Mouse (Mus musculus): Measurements from ENCODE around the gene Strn4. TPM values are rescaled to one million over a fixed set of nuclear protein-coding genes. Genes with fewer than 3 reads are reported as not detected.

Gene Strn4
- total and polyA plus RNA-seq, 3 experiments, result 55.8 to 93.5 TPM; not detected in 1

DNA sequence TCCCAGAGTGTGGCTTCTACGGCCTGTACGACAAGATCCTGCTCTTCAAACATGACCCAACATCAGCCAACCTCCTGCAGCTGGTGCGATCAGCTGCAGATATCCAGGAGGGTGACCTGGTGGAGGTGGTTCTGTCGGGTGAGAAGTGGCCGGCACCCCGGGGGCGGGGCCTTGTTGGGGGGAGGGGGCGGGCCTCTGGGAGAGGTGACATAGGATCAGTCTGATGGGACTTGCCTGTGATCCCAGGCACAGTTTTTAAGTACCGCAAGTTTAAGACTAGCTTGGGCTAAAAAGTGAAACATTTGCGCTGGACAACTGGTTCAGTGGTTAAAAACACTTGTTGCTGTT is 30.1 kb downstream of the Strn4 start:
- H3K36me3 ChIP-seq (ENCODE audit: control insufficient read depth in 1 of 2, insufficient read depth in 2 of 2, low read length in 2 of 2), result 0 out of 4 replicates have a peak, but pooled peaks cover 0 to 2% of the 10 kb centered on the region in 2 experiments
- H3K27me3 ChIP-seq (ENCODE audit: control insufficient read depth in 1 of 2, insufficient read depth in 2 of 2, low read length in 2 of 2), result no peaks in the 10 kb centered on the region
- peaks cover 0 to 5% of the 10 kb centered on the region in 2 experiments; a peak in 3 of 4 replicates for H3K4me1 ChIP-seq (ENCODE audit: control insufficient read depth in 1 of 2, insufficient read depth in 2 of 2, low read length in 2 of 2)
- peak overlapping the region; percentile 81 for H3K9ac ChIP-seq (ENCODE audit: control insufficient read depth, low read depth, low read length, poor library complexity, severe bottlenecking)
- no peaks in the 10 kb centered on the region for H3K9me3 ChIP-seq (replicated peaks; ENCODE audit: insufficient read depth, low read length)
- peak overlapping the region; percentile 72 to 100 for H3K4me3 ChIP-seq (ENCODE audit: control insufficient read depth in 1 of 2, insufficient read depth in 1 of 2, low read depth in 2 of 2, low read length in 2 of 2)
- H3K27ac ChIP-seq (ENCODE audit: control insufficient read depth, low read depth, low read length), result no peak overlapping the region
- DNase-seq (ENCODE audit: low read depth, low spot score), result peak; percentile 45
- peaks cover 5% of the 10 kb centered on the region; the same call in 1 of the 2 replicates for H3K79me2 ChIP-seq (ENCODE audit: control insufficient read depth, insufficient read depth, low read length, poor library complexity)
- TF ChIP-seq MAFK (IDR thresholded peaks at IDR 0.05; ENCODE audit: borderline replicate concordance, low read depth, low read length) (no peak), TBP (IDR thresholded peaks at IDR 0.05; ENCODE audit: low read depth, low read length) (no peak), MAX (IDR thresholded peaks at IDR 0.05; ENCODE audit: low read length) (no peak)

DNA sequence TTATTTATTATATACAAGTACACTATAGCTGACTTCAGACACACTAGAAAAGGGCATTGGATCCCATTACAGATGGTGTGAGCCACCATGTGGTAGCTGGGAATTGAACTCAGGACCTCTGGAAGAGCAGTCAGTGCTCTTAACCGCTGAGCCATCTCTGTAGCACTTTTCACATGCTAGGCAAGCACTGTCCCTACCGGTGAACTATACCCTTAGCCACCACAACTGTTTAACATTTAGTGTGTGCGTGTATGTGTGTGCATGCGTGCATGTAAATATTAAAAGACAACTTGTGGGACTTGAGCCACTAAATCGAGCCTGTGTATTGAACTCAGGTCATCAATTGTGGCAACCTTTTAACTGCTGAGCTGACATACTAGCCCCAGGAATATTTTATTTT is 31.1 kb downstream of the Strn4 start:
- no peak overlapping the region for H3K9ac ChIP-seq (ENCODE audit: control insufficient read depth, low read depth, low read length, poor library complexity, severe bottlenecking)
- H3K4me3 ChIP-seq (ENCODE audit: control insufficient read depth in 1 of 2, insufficient read depth in 1 of 2, low read depth in 2 of 2, low read length in 2 of 2), result no peak overlapping the region
- DNase-seq (ENCODE audit: low read depth, low spot score), result no peak
- peaks cover 0 to 5% of the 10 kb centered on the region in 2 experiments; a peak in 3 of 4 replicates for H3K4me1 ChIP-seq (ENCODE audit: control insufficient read depth in 1 of 2, insufficient read depth in 2 of 2, low read length in 2 of 2)
- TF ChIP-seq USF2 (IDR thresholded peaks at IDR 0.05; ENCODE audit: borderline replicate concordance in 1 of 2, insufficient read depth in 1 of 2, low read depth in 1 of 2, low read length in 2 of 2) (no peak), TBP (IDR thresholded peaks at IDR 0.05; ENCODE audit: low read depth, low read length) (peak; percentile 82)
- H3K27ac ChIP-seq (ENCODE audit: control insufficient read depth, low read depth, low read length), result no peak overlapping the region
- 0 out of 4 replicates have a peak, but pooled peaks cover 0 to 2% of the 10 kb centered on the region in 2 experiments for H3K36me3 ChIP-seq (ENCODE audit: control insufficient read depth in 1 of 2, insufficient read depth in 2 of 2, low read length in 2 of 2)
- no peaks in the 10 kb centered on the region for H3K27me3 ChIP-seq (ENCODE audit: control insufficient read depth in 1 of 2, insufficient read depth in 2 of 2, low read length in 2 of 2)
- H3K9me3 ChIP-seq (replicated peaks; ENCODE audit: insufficient read depth, low read length), result no peaks in the 10 kb centered on the region
- H3K79me2 ChIP-seq (ENCODE audit: control insufficient read depth, insufficient read depth, low read length, poor library complexity), result peaks cover 5% of the 10 kb centered on the region; the same call in 1 of the 2 replicates

DNA sequence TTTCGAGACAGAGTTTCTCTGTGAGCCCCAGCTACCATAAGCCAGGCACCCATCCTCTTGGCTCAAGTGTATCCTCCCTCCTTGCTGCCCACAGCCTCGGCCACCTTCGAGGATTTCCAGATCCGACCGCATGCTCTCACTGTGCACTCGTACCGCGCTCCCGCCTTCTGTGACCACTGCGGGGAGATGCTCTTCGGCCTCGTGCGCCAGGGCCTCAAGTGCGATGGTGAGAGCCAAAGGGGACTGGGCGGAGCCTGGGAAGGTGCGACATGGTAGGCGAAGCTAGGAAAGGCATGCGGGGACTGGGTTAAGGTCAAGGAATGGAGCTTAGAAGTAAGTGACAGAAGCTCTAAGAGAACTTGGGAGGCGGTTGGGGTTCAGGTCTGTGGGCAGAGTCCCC is 31.8 kb downstream of the Strn4 start:
- no peak overlapping the region for H3K4me3 ChIP-seq (ENCODE audit: control insufficient read depth in 1 of 2, insufficient read depth in 1 of 2, low read depth in 2 of 2, low read length in 2 of 2)
- peaks cover 5% of the 10 kb centered on the region; the same call in 1 of the 2 replicates for H3K79me2 ChIP-seq (ENCODE audit: control insufficient read depth, insufficient read depth, low read length, poor library complexity)
- H3K9ac ChIP-seq (ENCODE audit: control insufficient read depth, low read depth, low read length, poor library complexity, severe bottlenecking), result no peak overlapping the region
- TF ChIP-seq GABPA (IDR thresholded peaks at IDR 0.05; ENCODE audit: low read depth, low read length) (no peak), SMC3 (IDR thresholded peaks at IDR 0.05; ENCODE audit: low read depth, low read length) (no peak), BHLHE40 (IDR thresholded peaks at IDR 0.05; ENCODE audit: borderline replicate concordance, low read depth, low read length) (no peak), ZC3H11A (IDR thresholded peaks at IDR 0.05; ENCODE audit: low read depth, low read length) (no peak), RCOR1 (IDR thresholded peaks at IDR 0.05; ENCODE audit: low read depth, low read length) (no peak), E2F4 (IDR thresholded peaks at IDR 0.05; ENCODE audit: borderline replicate concordance, low read depth, low read length) (no peak), TCF12 (IDR thresholded peaks at IDR 0.05; ENCODE audit: low read depth, low read length) (no peak), TBP (IDR thresholded peaks at IDR 0.05; ENCODE audit: low read depth, low read length) (no peak), UBTF (IDR thresholded peaks at IDR 0.05; ENCODE audit: borderline replicate concordance, insufficient read depth, low read depth, low read length) (no peak), MAZ (IDR thresholded peaks at IDR 0.05; ENCODE audit: low read depth, low read length) (no peak), ETS1 (IDR thresholded peaks at IDR 0.05; ENCODE audit: low read depth, low read length) (no peak), KAT2A (conservative IDR thresholded peaks at IDR 0.05; ENCODE audit: low read depth, low read length) (no peak), NELFE (IDR thresholded peaks at IDR 0.05; ENCODE audit: low read depth, low read length) (no peak), HCFC1 (IDR thresholded peaks at IDR 0.05; ENCODE audit: low read depth, low read length) (no peak), MYB (IDR thresholded peaks at IDR 0.05; ENCODE audit: low read depth, low read length) (no peak), NRF1 (IDR thresholded peaks at IDR 0.05; ENCODE audit: insufficient read depth, low read depth, low read length, poor library complexity, severe bottlenecking) (no peak)
- 0 out of 4 replicates have a peak, but pooled peaks cover 0 to 2% of the 10 kb centered on the region in 2 experiments for H3K36me3 ChIP-seq (ENCODE audit: control insufficient read depth in 1 of 2, insufficient read depth in 2 of 2, low read length in 2 of 2)
- no peaks in the 10 kb centered on the region; a peak in 1 of 4 replicates for H3K4me1 ChIP-seq (ENCODE audit: control insufficient read depth in 1 of 2, insufficient read depth in 2 of 2, low read length in 2 of 2)
- H3K27me3 ChIP-seq (ENCODE audit: control insufficient read depth in 1 of 2, insufficient read depth in 2 of 2, low read length in 2 of 2), result no peaks in the 10 kb centered on the region
- no peak for DNase-seq (ENCODE audit: low read depth, low spot score)
- no peak overlapping the region for H3K27ac ChIP-seq (ENCODE audit: control insufficient read depth, low read depth, low read length)
- H3K9me3 ChIP-seq (replicated peaks; ENCODE audit: insufficient read depth, low read length), result no peaks in the 10 kb centered on the region
